Mouse (Mus musculus) bone marrow macrophage, adult 2 months (primary cell): Measurements from ENCODE around the gene 9430097D07Rik.

ENCODE experiments used
- CTCF ChIP-seq: IDR thresholded peaks from 2 replicates; pipeline ENCODE4 v1.5.1; 2012; ENCODE audit warnings: low read depth, mild to moderate bottlenecking, low read length, moderate library complexity
- POLR2A ChIP-seq: IDR thresholded peaks from 2 replicates; pipeline ENCODE4 v1.6.1; 2012; ENCODE audit warnings: mild to moderate bottlenecking, low read depth, low read length, borderline replicate concordance

GRCm38 (mm10) chr2:32551236-32551635 is 24.2 kb downstream of the 9430097D07Rik start:
- TF ChIP-seq POLR2A (no peak), CTCF (no peak)
